Mouse (Mus musculus): ENCODE data around the gene Krtap15. TPM values are rescaled to one million over a fixed set of nuclear protein-coding genes. Genes with fewer than 3 reads are reported as not detected.

Gene Krtap15
- not detected in 2 replicates for total RNA-seq (2014; rRNA removed; ENCODE audit: low replicate concordance)
- polyA plus RNA-seq (2015; fragmentation: Nextera tagmentation; extraction: Ambion mirVana), result not detected in 2 replicates

DNA sequence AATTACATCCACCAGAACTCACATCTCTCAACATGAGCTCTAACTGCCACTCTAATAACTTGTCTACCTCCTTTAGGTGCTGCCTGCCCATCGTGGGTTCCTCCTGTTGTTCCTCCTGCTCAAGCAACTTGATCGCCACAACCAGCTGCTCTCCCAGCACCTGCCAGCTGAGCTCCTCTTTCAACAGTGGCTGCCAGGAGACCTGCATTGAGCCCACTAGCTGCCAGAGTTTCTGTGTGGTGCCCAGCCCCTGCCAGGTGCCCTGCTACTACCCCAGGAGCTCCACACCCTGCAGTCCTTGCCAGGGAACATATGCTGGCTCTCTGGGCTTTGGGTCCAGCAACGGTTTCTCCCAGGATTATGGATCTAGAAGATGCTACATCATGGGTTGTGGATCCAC is at the start of gene Krtap15:
Krtap15 (plus strand) TSS at position 150 of the 400 bp plus-strand sequence.
- Histone ChIP-seq H3K4me3 (ENCODE audit: low read depth, low read length) (no peak within 1 kb of the TSS), H3K4me1 (ENCODE audit: control insufficient read depth, insufficient read depth) (no peaks in the 10 kb centered on the region), H3K9me3 (replicated peaks; ENCODE audit: control insufficient read depth, low read length) (no peaks in the 10 kb centered on the region), H3K9ac (replicated peaks; ENCODE audit: low read depth, low read length) (no peak within 1 kb of the TSS), H3K36me3 (replicated peaks; ENCODE audit: control insufficient read depth, insufficient read depth, low read length) (no peaks in the 10 kb centered on the region), H3K27me3 (ENCODE audit: control insufficient read depth, insufficient read depth, low read length) (no peaks in the 10 kb centered on the region), H3K27ac (ENCODE audit: low read depth) (no peak within 1 kb of the TSS), H3K4me2 (ENCODE audit: low read depth, low read length) (no peak within 1 kb of the TSS)
- no peak for ATAC-seq (ENCODE audit: insufficient read depth, low read depth)
- no peak for TF ChIP-seq CTCF (IDR thresholded peaks at IDR 0.05; ENCODE audit: low read depth)
- no peak for TF ChIP-seq EP300 (IDR thresholded peaks at IDR 0.05; ENCODE audit: low read depth)
- 64% methylated on average over 3 of the region's 3 CpGs for WGBS
- DNase-seq (ENCODE audit: low spot score), result no peak

DNA sequence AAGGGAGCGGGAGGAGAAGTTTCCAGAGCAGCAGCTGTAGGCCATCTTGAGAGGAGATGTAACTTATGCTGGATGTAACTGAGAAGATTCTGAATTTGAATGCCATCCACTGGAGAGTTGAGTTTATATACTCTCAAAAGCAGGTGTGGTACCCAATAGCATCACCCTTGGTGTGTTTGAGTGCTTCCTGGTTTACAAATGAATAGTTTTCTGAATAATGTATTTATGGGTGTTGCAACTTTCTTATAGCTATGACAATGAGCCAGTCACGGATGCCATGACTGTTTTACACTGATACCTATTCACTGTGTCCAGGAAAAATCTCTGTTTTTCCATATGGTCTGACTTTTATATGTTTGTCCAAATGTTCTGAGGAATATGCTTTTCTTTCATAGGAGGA is 45.9 kb upstream of the Krtap15 start, which contains the start of gene 2310057N15Rik:
2310057N15Rik (minus strand) TSS at position 101 of the 400 bp plus-strand sequence.
- H3K27me3 ChIP-seq (ENCODE audit: control insufficient read depth, insufficient read depth, low read length), result no peaks in the 10 kb centered on the region
- no peak within 1 kb of the TSS for H3K27ac ChIP-seq (ENCODE audit: low read depth)
- ATAC-seq (ENCODE audit: insufficient read depth, low read depth), result no peak
- H3K36me3 ChIP-seq (replicated peaks; ENCODE audit: control insufficient read depth, insufficient read depth, low read length), result no peaks in the 10 kb centered on the region
- no peak within 1 kb of the TSS for H3K4me3 ChIP-seq (ENCODE audit: low read depth, low read length)
- H3K9me3 ChIP-seq (replicated peaks; ENCODE audit: control insufficient read depth, low read length), result no peaks in the 10 kb centered on the region
- WGBS, result 60% methylated on average over 2 of the region's 2 CpGs
- no peak for DNase-seq (ENCODE audit: low spot score)
- H3K4me2 ChIP-seq (ENCODE audit: low read depth, low read length), result no peak within 1 kb of the TSS
- H3K4me1 ChIP-seq (ENCODE audit: control insufficient read depth, insufficient read depth), result no peaks in the 10 kb centered on the region
- no peak within 1 kb of the TSS for H3K9ac ChIP-seq (replicated peaks; ENCODE audit: low read depth, low read length)
- TF ChIP-seq EP300 (IDR thresholded peaks at IDR 0.05; ENCODE audit: low read depth) (no peak), CTCF (IDR thresholded peaks at IDR 0.05; ENCODE audit: low read depth) (no peak)

DNA sequence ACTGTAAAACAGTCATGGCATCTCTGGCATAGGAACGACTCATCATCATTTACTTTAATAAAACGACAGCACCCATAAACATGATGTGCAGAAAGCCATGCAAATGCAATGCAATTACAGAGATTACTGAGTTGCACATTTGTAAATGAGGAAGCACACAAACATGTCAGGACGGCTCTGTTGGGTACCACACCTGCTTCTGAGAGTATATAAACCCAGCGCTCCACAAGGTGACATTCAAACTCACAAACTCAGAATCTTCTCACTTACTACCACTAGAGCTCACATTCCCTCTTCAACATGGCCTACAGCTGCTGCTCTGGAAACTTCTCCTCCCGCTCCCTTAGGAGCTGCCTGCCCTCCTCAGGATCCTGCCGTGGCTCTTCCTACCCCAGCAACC is 42.4 kb upstream of the Krtap15 start, which contains the start of gene Gm5965:
Gm5965 (plus strand) TSS at position 301 of the 400 bp plus-strand sequence.
- no peak within 1 kb of the TSS for H3K27ac ChIP-seq (ENCODE audit: low read depth)
- no peaks in the 10 kb centered on the region for H3K36me3 ChIP-seq (replicated peaks; ENCODE audit: control insufficient read depth, insufficient read depth, low read length)
- H3K9me3 ChIP-seq (replicated peaks; ENCODE audit: control insufficient read depth, low read length), result no peaks in the 10 kb centered on the region
- no peaks in the 10 kb centered on the region for H3K27me3 ChIP-seq (ENCODE audit: control insufficient read depth, insufficient read depth, low read length)
- 71% methylated on average over 5 of the region's 6 CpGs for WGBS
- no peak within 1 kb of the TSS for H3K9ac ChIP-seq (replicated peaks; ENCODE audit: low read depth, low read length)
- ATAC-seq (ENCODE audit: insufficient read depth, low read depth), result no peak
- no peak within 1 kb of the TSS for H3K4me2 ChIP-seq (ENCODE audit: low read depth, low read length)
- H3K4me1 ChIP-seq (ENCODE audit: control insufficient read depth, insufficient read depth), result no peaks in the 10 kb centered on the region
- no peak for DNase-seq (ENCODE audit: low spot score)
- no peak within 1 kb of the TSS for H3K4me3 ChIP-seq (ENCODE audit: low read depth, low read length)
- no peak for TF ChIP-seq CTCF (IDR thresholded peaks at IDR 0.05; ENCODE audit: low read depth)
- TF ChIP-seq EP300 (IDR thresholded peaks at IDR 0.05; ENCODE audit: low read depth), result no peak

DNA sequence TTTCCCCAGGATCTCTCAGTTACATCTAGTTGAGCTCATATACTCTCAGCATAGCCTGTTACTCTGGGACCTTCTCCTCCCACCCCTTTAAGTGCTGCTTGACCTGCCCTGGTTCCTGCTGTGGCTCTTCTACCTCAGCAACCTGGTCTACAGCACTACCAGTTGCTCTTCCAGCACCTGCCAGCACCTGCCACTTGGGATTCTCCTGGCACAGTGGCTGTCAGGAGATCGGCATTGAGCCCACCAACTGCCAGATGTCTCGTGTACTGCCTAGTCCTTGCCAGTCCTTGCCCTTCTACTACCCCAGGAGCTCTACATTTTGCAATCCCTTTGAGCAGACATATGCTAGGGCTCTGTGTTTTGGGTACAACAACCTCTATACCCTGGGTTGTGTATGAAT is 33.2 kb upstream of the Krtap15 start:
- WGBS, result 56% methylated on average over 2 of the region's 2 CpGs
- no peaks in the 10 kb centered on the region for H3K36me3 ChIP-seq (replicated peaks; ENCODE audit: control insufficient read depth, insufficient read depth, low read length)
- H3K4me1 ChIP-seq (ENCODE audit: control insufficient read depth, insufficient read depth), result no peaks in the 10 kb centered on the region
- no peak for DNase-seq (ENCODE audit: low spot score)
- H3K27ac ChIP-seq (ENCODE audit: low read depth), result no peak overlapping the region
- H3K9ac ChIP-seq (replicated peaks; ENCODE audit: low read depth, low read length), result no peak overlapping the region
- no peak overlapping the region for H3K4me3 ChIP-seq (ENCODE audit: low read depth, low read length)
- ATAC-seq (ENCODE audit: insufficient read depth, low read depth), result no peak
- H3K27me3 ChIP-seq (ENCODE audit: control insufficient read depth, insufficient read depth, low read length), result no peaks in the 10 kb centered on the region
- no peaks in the 10 kb centered on the region for H3K9me3 ChIP-seq (replicated peaks; ENCODE audit: control insufficient read depth, low read length)
- H3K4me2 ChIP-seq (ENCODE audit: low read depth, low read length), result no peak overlapping the region
- TF ChIP-seq CTCF (IDR thresholded peaks at IDR 0.05; ENCODE audit: low read depth) (no peak), EP300 (IDR thresholded peaks at IDR 0.05; ENCODE audit: low read depth) (no peak)

DNA sequence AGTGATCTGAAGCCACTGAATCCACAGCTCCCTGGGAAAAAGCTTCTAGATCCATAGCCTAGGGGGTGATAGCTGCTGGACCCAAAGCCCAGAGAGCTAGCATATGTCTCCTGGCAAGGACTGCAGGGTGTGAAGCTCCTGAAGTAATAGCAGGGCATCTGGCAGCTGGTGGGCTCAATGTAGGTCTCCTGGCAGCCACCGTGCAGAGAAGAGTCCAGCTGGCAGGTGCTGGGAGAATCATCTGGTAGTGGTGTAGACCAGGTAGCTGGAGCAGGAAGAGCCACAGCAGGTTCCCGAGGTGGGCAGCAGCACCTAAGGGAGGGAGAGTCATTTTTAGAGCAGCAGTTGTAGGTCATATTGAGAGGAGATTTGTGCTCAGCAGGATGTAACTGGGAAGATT is 8.2 kb upstream of the Krtap15 start, which contains the start of gene Gm20741:
Gm20741 (minus strand) TSS at position 394 of the 400 bp plus-strand sequence.
- H3K27ac ChIP-seq (ENCODE audit: low read depth), result no peak within 1 kb of the TSS
- H3K4me1 ChIP-seq (ENCODE audit: control insufficient read depth, insufficient read depth), result no peaks in the 10 kb centered on the region
- no peak for DNase-seq (ENCODE audit: low spot score)
- no peak for ATAC-seq (ENCODE audit: insufficient read depth, low read depth)
- no peaks in the 10 kb centered on the region for H3K27me3 ChIP-seq (ENCODE audit: control insufficient read depth, insufficient read depth, low read length)
- no peak within 1 kb of the TSS for H3K4me3 ChIP-seq (ENCODE audit: low read depth, low read length)
- H3K9ac ChIP-seq (replicated peaks; ENCODE audit: low read depth, low read length), result no peak within 1 kb of the TSS
- TF ChIP-seq CTCF (IDR thresholded peaks at IDR 0.05; ENCODE audit: low read depth) (no peak), EP300 (IDR thresholded peaks at IDR 0.05; ENCODE audit: low read depth) (no peak)
- no peaks in the 10 kb centered on the region for H3K9me3 ChIP-seq (replicated peaks; ENCODE audit: control insufficient read depth, low read length)
- H3K36me3 ChIP-seq (replicated peaks; ENCODE audit: control insufficient read depth, insufficient read depth, low read length), result no peaks in the 10 kb centered on the region
- no peak within 1 kb of the TSS for H3K4me2 ChIP-seq (ENCODE audit: low read depth, low read length)
- 60% methylated on average over 2 of the region's 2 CpGs for WGBS

DNA sequence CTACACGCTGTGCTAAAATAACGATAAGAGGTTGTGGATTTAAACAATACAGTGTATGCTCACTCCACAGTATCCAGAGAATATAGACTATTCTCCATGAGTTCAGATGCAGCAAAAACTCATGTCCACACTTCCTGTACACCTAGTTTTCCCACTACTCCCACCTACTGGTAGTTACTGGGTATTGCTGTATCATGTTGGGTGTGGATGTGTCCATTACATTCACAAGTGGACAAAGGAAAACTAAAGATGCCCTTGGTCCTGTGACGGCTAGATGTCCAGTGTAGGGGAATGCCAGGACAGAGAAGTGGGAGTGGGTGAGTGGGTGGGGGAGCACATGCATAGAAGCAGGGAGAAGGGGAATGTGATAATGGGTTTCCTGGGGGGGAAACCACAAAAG is 3.7 kb downstream of the Krtap15 start:
- Histone ChIP-seq H3K27ac (ENCODE audit: low read depth) (no peak overlapping the region), H3K27me3 (ENCODE audit: control insufficient read depth, insufficient read depth, low read length) (no peaks in the 10 kb centered on the region), H3K4me2 (ENCODE audit: low read depth, low read length) (no peak overlapping the region), H3K9ac (replicated peaks; ENCODE audit: low read depth, low read length) (no peak overlapping the region), H3K36me3 (replicated peaks; ENCODE audit: control insufficient read depth, insufficient read depth, low read length) (no peaks in the 10 kb centered on the region), H3K4me1 (ENCODE audit: control insufficient read depth, insufficient read depth) (no peaks in the 10 kb centered on the region), H3K9me3 (replicated peaks; ENCODE audit: control insufficient read depth, low read length) (no peaks in the 10 kb centered on the region), H3K4me3 (ENCODE audit: low read depth, low read length) (no peak overlapping the region)
- DNase-seq (ENCODE audit: low spot score) (no peak), ATAC-seq (ENCODE audit: insufficient read depth, low read depth) (no peak)
- 71% methylated on average over 3 of the region's 3 CpGs for WGBS
- TF ChIP-seq CTCF (IDR thresholded peaks at IDR 0.05; ENCODE audit: low read depth) (peak; percentile 54), EP300 (IDR thresholded peaks at IDR 0.05; ENCODE audit: low read depth) (no peak)
